Mouse (Mus musculus) midbrain, embryonic 10.5 days (tissue): ENCODE data around the gene Bud31. TPM values are rescaled to one million over a fixed set of nuclear protein-coding genes. Genes with fewer than 3 reads are reported as not detected.

Experiments
- DNase-seq: peaks from one replicate; pipeline ENCODE4 v3.0.0-alpha.2; 2017; ENCODE audit warnings: low spot score
- H3K27ac ChIP-seq: fragments of 300-500 bp; sonication (generic); replicated peaks from 2 replicates; pipeline ENCODE4 v1.5.1; 2016; ENCODE audit warnings: mild to moderate bottlenecking
- H3K27me3 ChIP-seq: fragments of 300-500 bp; sonication (generic); 2 replicates; pipeline ENCODE4 v1.6.1; 2016; ENCODE audit warnings: low read depth, mild to moderate bottlenecking; ENCODE audit not compliant: poor library complexity, severe bottlenecking
- H3K36me3 ChIP-seq: fragments of 300-500 bp; sonication (generic); 2 replicates; pipeline ENCODE4 v1.6.1; 2016; ENCODE audit warnings: mild to moderate bottlenecking, moderate library complexity
- H3K4me1 ChIP-seq: fragments of 300-500 bp; sonication (generic); 2 replicates; pipeline ENCODE4 v1.6.1; 2016
- H3K4me3 ChIP-seq: fragments of 300-500 bp; sonication (generic); 2 replicates; pipeline ENCODE4 v1.5.1; 2016; ENCODE audit warnings: mild to moderate bottlenecking, moderate library complexity
- H3K9me3 ChIP-seq: fragments of 300-500 bp; sonication (generic); replicated peaks from 2 replicates; pipeline ENCODE4 v1.6.1; 2016; ENCODE audit warnings: mild to moderate bottlenecking
- WGBS: fragments of 180-500 bp; shearing (Covaris S2); methylation state at CpG from one replicate; pipeline ENCODE4 v1.1.7; 2016; 5-methylcytosine and 5-hydroxymethylcytosine counted together
- polyA plus RNA-seq: library from polyadenylated mRNA; unstranded; fragments of >200 nt; fragmentation: Nextera tagmentation; extraction: Ambion mirVana; gene quantifications from 2 replicates; pipeline ENCODE4 v1.2.1, GENCODE M21; 2016

Bud31 gene
- polyA plus RNA-seq, 1 experiment from 2014 or later, result 244 TPM

- Histone ChIP-seq H3K9me3 (no peaks in the 10 kb centered on the region), H3K4me1 (peaks cover 12% of the 10 kb centered on the region), H3K27me3 (no peaks in the 10 kb centered on the region), H3K4me3 (no peak overlapping the region), H3K27ac (no peak overlapping the region), H3K36me3 (peaks cover 92% of the 10 kb centered on the region)
- DNase-seq, result no peak
- 92% methylated on average over 2 of the region's 2 CpGs for WGBS
Measured at GRCm38 (mm10) chr5:145185244-145185643, 45.1 kb downstream of the Bud31 start.

GRCm38 (mm10) chr5:145189416-145189815, 49.3 kb downstream of the Bud31 start:
- no peak overlapping the region for H3K27ac ChIP-seq
- WGBS, result 92% methylated on average over 6 of the region's 6 CpGs
- peaks cover 57% of the 10 kb centered on the region for H3K36me3 ChIP-seq
- peak overlapping the region; percentile 91; the same call in 1 of the 2 replicates for H3K4me3 ChIP-seq
- no peaks in the 10 kb centered on the region for H3K27me3 ChIP-seq
- no peaks in the 10 kb centered on the region for H3K9me3 ChIP-seq
- H3K4me1 ChIP-seq, result peaks cover 24% of the 10 kb centered on the region
- DNase-seq, result no peak

GRCm38 (mm10) chr5:145190373-145190772, 50.2 kb downstream of the Bud31 start:
- H3K27me3 ChIP-seq, result no peaks in the 10 kb centered on the region
- DNase-seq, result no peak
- peak overlapping the region; percentile 97 for H3K27ac ChIP-seq
- H3K36me3 ChIP-seq, result peaks cover 57% of the 10 kb centered on the region
- H3K9me3 ChIP-seq, result no peaks in the 10 kb centered on the region
- 62% methylated on average over 5 of the region's 5 CpGs for WGBS
- peaks cover 24% of the 10 kb centered on the region for H3K4me1 ChIP-seq
- peak overlapping the region; percentile 91 for H3K4me3 ChIP-seq

- DNase-seq, result peak; percentile 91
- WGBS, result under 1% methylated on average over 41 of the region's 41 CpGs
- no peaks in the 10 kb centered on the region for H3K9me3 ChIP-seq
- H3K36me3 ChIP-seq, result peaks cover 57% of the 10 kb centered on the region
- peak overlapping the region; percentile 91 for H3K4me3 ChIP-seq
- peak overlapping the region; percentile 97 for H3K27ac ChIP-seq
- H3K27me3 ChIP-seq, result no peaks in the 10 kb centered on the region
- H3K4me1 ChIP-seq, result peaks cover 24% of the 10 kb centered on the region
Measured at GRCm38 (mm10) chr5:145190875-145191798, 51.0 kb downstream of the Bud31 start.

GRCm38 (mm10) chr5:145191962-145192361, 51.8 kb downstream of the Bud31 start, which contains the start of gene Atp5j2:
TSS of gene Atp5j2 (minus strand) at chr5:145192062.
- 78% methylated on average over 2 of the region's 2 CpGs for WGBS

More at GRCm38 (mm10) chr5:145191962-145192361, 51.8 kb downstream of the Bud31 start, which contains the start of gene Atp5j2:
- no peak for DNase-seq
- Histone ChIP-seq H3K9me3 (no peaks in the 10 kb centered on the region), H3K27ac (peak within 1 kb of the TSS; percentile 97), H3K4me3 (peak within 1 kb of the TSS; percentile 91), H3K4me1 (peaks cover 24% of the 10 kb centered on the region), H3K36me3 (peaks cover 49% of the 10 kb centered on the region), H3K27me3 (no peaks in the 10 kb centered on the region)

Other genes with a start within 250 kb of the Bud31 start
- 13.2 and 16.2 TPM in 2 replicates for gene Smurf1, start 174.5 kb upstream of the Bud31 start, polyA plus RNA-seq
- not detected in 2 replicates for gene Gm4871, start 107.6 kb upstream of the Bud31 start, polyA plus RNA-seq
- not detected in 2 replicates for gene 1700018F24Rik, start 97.4 kb upstream of the Bud31 start, polyA plus RNA-seq
- 133 and 149 TPM in 2 replicates for gene Arpc1a, start 56.5 kb upstream of the Bud31 start, polyA plus RNA-seq
- gene Kpna7, start 56.3 kb upstream of the Bud31 start, polyA plus RNA-seq, result not detected in 2 replicates
- gene Arpc1b, start 26.1 kb upstream of the Bud31 start, polyA plus RNA-seq, result 105 and 109 TPM in 2 replicates
- 128 and 134 TPM in 2 replicates for gene Pdap1, start 124 bp upstream of the Bud31 start, polyA plus RNA-seq
- gene Ptcd1, start 26.7 kb downstream of the Bud31 start, polyA plus RNA-seq, result 18.3 and 22.4 TPM in 2 replicates
- 83.9 and 85.1 TPM in 2 replicates for gene Cpsf4, start 26.9 kb downstream of the Bud31 start, polyA plus RNA-seq
- 536 and 539 TPM in 2 replicates for gene Atp5j2, start 51.7 kb downstream of the Bud31 start, polyA plus RNA-seq
- 8.0 and 8.3 TPM in 2 replicates for gene Zkscan14, start 61.5 kb downstream of the Bud31 start, polyA plus RNA-seq
- gene Zkscan5, start 64.2 kb downstream of the Bud31 start, polyA plus RNA-seq, result 19.8 and 19.9 TPM in 2 replicates
- gene Zfp655, start 91.4 kb downstream of the Bud31 start, polyA plus RNA-seq, result 33.5 and 39.0 TPM in 2 replicates
- 0.79 and 0.88 TPM in 2 replicates for gene Zscan25, start 140.1 kb downstream of the Bud31 start, polyA plus RNA-seq
- not detected in 2 replicates for gene Cyp3a57, start 204.9 kb downstream of the Bud31 start, polyA plus RNA-seq